Mouse (Mus musculus) forebrain, embryonic 15.5 days (tissue): ENCODE results near the gene Sptlc2. TPM values are rescaled to one million over a fixed set of nuclear protein-coding genes. Genes with fewer than 3 reads are reported as not detected.

ENCODE experiments used
- ATAC-seq: fragments of 200-750 bp; cut with Nextera tagmentation; replicated peaks from 2 replicates; pipeline ENCODE4 v1.8.0; 2017; ENCODE audit warnings: mild to moderate bottlenecking, moderate TSS enrichment, moderate library complexity
- H3K27ac ChIP-seq: fragments of 300-500 bp; sonication (generic); replicated peaks from 2 replicates; pipeline ENCODE4 v1.5.1; 2015; ENCODE audit warnings: mild to moderate bottlenecking, inconsistent platforms
- H3K27me3 ChIP-seq: fragments of 300-500 bp; sonication (generic); 2 replicates; pipeline ENCODE4 v1.6.1; 2015; ENCODE audit warnings: inconsistent platforms
- H3K36me3 ChIP-seq: fragments of 300-500 bp; sonication (generic); 2 replicates; pipeline ENCODE4 v1.6.1; 2015; ENCODE audit warnings: mild to moderate bottlenecking, inconsistent platforms
- H3K4me1 ChIP-seq: fragments of 300-500 bp; sonication (generic); 2 replicates; pipeline ENCODE4 v1.6.1; 2015; ENCODE audit warnings: inconsistent platforms
- H3K4me2 ChIP-seq: fragments of 300-500 bp; sonication (generic); replicated peaks from 2 replicates; pipeline ENCODE4 v1.6.1; 2015; ENCODE audit warnings: mild to moderate bottlenecking, inconsistent platforms
- H3K4me3 ChIP-seq: fragments of 300-500 bp; sonication (generic); 2 replicates; pipeline ENCODE4 v1.5.1; 2015; ENCODE audit warnings: mild to moderate bottlenecking, inconsistent platforms
- H3K9ac ChIP-seq: fragments of 300-500 bp; sonication (generic); replicated peaks from 2 replicates; pipeline ENCODE4 v1.6.1; 2015; ENCODE audit warnings: mild to moderate bottlenecking, inconsistent platforms
- H3K9me3 ChIP-seq: fragments of 300-500 bp; sonication (generic); 2 replicates; pipeline ENCODE4 v1.6.1; 2016; ENCODE audit warnings: inconsistent platforms
- WGBS: fragments of 180-500 bp; shearing (Covaris S2); methylation state at CpG from one replicate; pipeline ENCODE4 v1.1.7; 2015; ENCODE audit warnings: mixed read lengths; 5-methylcytosine and 5-hydroxymethylcytosine counted together
- microRNA-seq: library from miRNA; unstranded; fragments of <30 nt; microRNA quantifications from one replicate; pipeline ENCODE4, GENCODE M21; 2016
- polyA plus RNA-seq: library from polyadenylated mRNA; unstranded; fragments of >200 nt; fragmentation: Nextera tagmentation; extraction: Ambion mirVana; gene quantifications from 2 replicates; pipeline ENCODE4 v1.2.1, GENCODE M21; 2015

The Sptlc2 gene
- polyA plus RNA-seq, 1 experiment from 2014 or later = 68.3 TPM

GRCm38 (mm10) chr12:87265444-87265843, 122.7 kb downstream of the Sptlc2 start:
- Histone ChIP-seq H3K4me3 (peak overlapping the region; percentile 78), H3K9me3 (no peaks in the 10 kb centered on the region), H3K36me3 (peaks cover 41% of the 10 kb centered on the region), H3K4me2 (peak overlapping the region; percentile 56), H3K4me1 (peaks cover 31% of the 10 kb centered on the region), H3K27me3 (no peaks in the 10 kb centered on the region), H3K9ac (peak overlapping the region; percentile 92), H3K27ac (peak overlapping the region; percentile 93)
- WGBS = 19% methylated on average over 11 of the region's 11 CpGs
- no peak for ATAC-seq

DNA sequence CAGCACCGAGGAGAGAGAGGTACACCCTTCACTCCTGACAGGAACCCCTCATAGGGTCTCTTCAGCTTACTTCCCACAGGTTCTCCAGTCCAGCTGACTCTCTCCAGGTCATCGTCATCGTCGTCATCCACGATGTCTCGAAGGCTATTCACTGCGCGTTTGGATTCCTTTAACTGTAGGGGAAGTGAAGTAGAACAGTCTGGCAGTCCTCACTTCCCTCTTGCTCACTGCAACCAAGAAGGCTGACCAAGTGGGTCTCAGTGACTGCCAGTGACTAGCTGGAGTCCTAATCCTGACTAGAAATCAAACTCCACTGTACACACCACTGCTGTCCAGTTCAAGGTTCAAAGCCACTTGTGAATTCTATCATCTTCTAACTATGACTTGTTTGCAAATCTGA, 127.6 kb downstream of the Sptlc2 start:
- no peak for ATAC-seq
- H3K9me3 ChIP-seq = no peaks in the 10 kb centered on the region
- H3K4me1 ChIP-seq = peaks cover 15% of the 10 kb centered on the region
- no peak overlapping the region for H3K9ac ChIP-seq
- no peak overlapping the region for H3K27ac ChIP-seq
- no peak overlapping the region for H3K4me3 ChIP-seq
- H3K27me3 ChIP-seq = no peaks in the 10 kb centered on the region
- 97% methylated on average over 8 of the region's 8 CpGs for WGBS
- H3K4me2 ChIP-seq = no peak overlapping the region
- H3K36me3 ChIP-seq = peaks cover 67% of the 10 kb centered on the region

GRCm38 (mm10) chr12:87256629-87257028, 131.5 kb downstream of the Sptlc2 start:
- Histone ChIP-seq H3K9ac (no peak overlapping the region), H3K4me3 (no peak overlapping the region), H3K4me1 (no peaks in the 10 kb centered on the region), H3K36me3 (peaks cover 88% of the 10 kb centered on the region), H3K27ac (no peak overlapping the region), H3K27me3 (no peaks in the 10 kb centered on the region), H3K4me2 (no peak overlapping the region), H3K9me3 (no peaks in the 10 kb centered on the region)
- 95% methylated on average over 5 of the region's 5 CpGs for WGBS
- ATAC-seq = no peak

Small RNA genes within 50 kb of the gene (microRNA-seq; reads per million reads assigned to microRNA genes)
- not detected for gene Gm47293
- gene Mir3068 = 39.5 reads per million, percentile 40 among the genes with 10 or more reads in this experiment

Other genes with a start within 250 kb of the Sptlc2 start
- 25.5 and 26.8 TPM in 2 replicates for gene Gstz1, start 241.2 kb downstream of the Sptlc2 start, polyA plus RNA-seq
- gene Pomt2, start 240.4 kb downstream of the Sptlc2 start, polyA plus RNA-seq = 12.5 and 12.8 TPM in 2 replicates
- gene Samd15, start 188.6 kb downstream of the Sptlc2 start, polyA plus RNA-seq = 1.6 and 2.1 TPM in 2 replicates
- 3.6 TPM in 2 replicates for gene Tmed8, start 187.9 kb downstream of the Sptlc2 start, polyA plus RNA-seq
- 0.92 and 1.2 TPM in 2 replicates for gene Noxred1, start 149.6 kb downstream of the Sptlc2 start, polyA plus RNA-seq
- gene Vipas39, start 122.1 kb downstream of the Sptlc2 start, polyA plus RNA-seq = 72.3 and 77.1 TPM in 2 replicates
- 216 and 226 TPM in 2 replicates for gene Ahsa1, start 121.9 kb downstream of the Sptlc2 start, polyA plus RNA-seq
- 0.49 and 1.4 TPM in 2 replicates for gene Ism2, start 88.7 kb downstream of the Sptlc2 start, polyA plus RNA-seq
- gene Slirp, start 55.5 kb upstream of the Sptlc2 start, polyA plus RNA-seq = 249 and 275 TPM in 2 replicates
- 51.3 and 52.1 TPM in 2 replicates for gene Alkbh1, start 55.7 kb upstream of the Sptlc2 start, polyA plus RNA-seq
- 127 and 128 TPM in 2 replicates for gene Snw1, start 83.9 kb upstream of the Sptlc2 start, polyA plus RNA-seq
- not detected in 2 replicates for gene Gm5788, start 106.4 kb upstream of the Sptlc2 start, polyA plus RNA-seq
- not detected in 2 replicates for gene Gm8300, start 126.0 kb upstream of the Sptlc2 start, polyA plus RNA-seq
- gene Oog1, start 214.3 kb upstream of the Sptlc2 start, polyA plus RNA-seq = not detected in 2 replicates
- gene Gm4027, start 230.5 kb upstream of the Sptlc2 start, polyA plus RNA-seq = not detected in 2 replicates